16 mouse cellular contexts compared by ENCODE assay signal in genomic region chr12:86565996-86566395, GRCm38 (mm10).
DNase-seq lines count a peak whose midpoint lies in the region; ATAC-seq and TF ChIP-seq lines count a peak whose summit lies in the region.
"Had no signal": no experiment of that assay in that cellular context is flagged by ENCODE, and none has a peak within 500 bp of the region (broad histone marks: within the 10 kb centered on the region; RNA-seq: fewer than 3 reads in every experiment).

No protein-coding gene starts in this region.

- 0 out of 2 replicates have a peak overlapping the region, but pooled peaks have one; percentile 23 for H3K27ac ChIP-seq in layer of hippocampus, adult 2 months
- H3K27ac ChIP-seq: hindbrain, embryonic 13.5 days; kidney, postnatal 0 days; liver, embryonic 13.5 days; neural tube, embryonic 13.5 days had no signal

- DNase-seq in frontal cortex, postnatal 14 days (ENCODE audit: low spot score in 2 of 2): peak; percentile 6 to 11
- peak; percentile 49 to 51 for DNase-seq in layer of hippocampus, adult 2 months (ENCODE audit: low spot score in 2 of 2)
- DNase-seq in left cerebral cortex, adult 9 months (ENCODE audit: low spot score in 2 of 2): peak; percentile 15 to 55
- peak; percentile 22 to 23 for DNase-seq in right cerebral cortex, postnatal 36 days (ENCODE audit: low spot score in 2 of 2)
- DNase-seq in urinary bladder, postnatal 10 days (ENCODE audit: low spot score): no peak
- no peak for DNase-seq in cerebellum, adult 8-10 months
- DNase-seq: adrenal gland, postnatal 10 days; cerebellum, adult 9-11 months; heart, adult 11 months; liver, embryonic 13.5 days; thymus, adult 18-20 months had no signal

- no peak overlapping the region for H3K4me3 ChIP-seq in layer of hippocampus, adult 2 months
- H3K4me3 ChIP-seq: hindbrain, embryonic 13.5 days; liver, embryonic 13.5 days; neural tube, embryonic 13.5 days had no signal

- no peak for ATAC-seq in CD4-positive, CD25-positive, alpha-beta regulatory T cell, adult 4 months
- ATAC-seq: intestine, embryonic 16.5 days had no signal

- TF ChIP-seq CTCF in layer of hippocampus, adult 2 months (conservative IDR thresholded peaks at IDR 0.05): no peak

Comparison
In these comparisons a context has a peak if more than half of its experiments do, and no peak if none do; other contexts are left out.
1. DNase-seq: peak in frontal cortex, postnatal 14 days (2 of 2), layer of hippocampus, adult 2 months (2 of 2), left cerebral cortex, adult 9 months (2 of 2) and right cerebral cortex, postnatal 36 days (2 of 2); none in urinary bladder, postnatal 10 days (single experiment) and cerebellum, adult 8-10 months (single experiment).